ENCODE assay signal across 20 mouse cellular contexts in the genomic region with DNA sequence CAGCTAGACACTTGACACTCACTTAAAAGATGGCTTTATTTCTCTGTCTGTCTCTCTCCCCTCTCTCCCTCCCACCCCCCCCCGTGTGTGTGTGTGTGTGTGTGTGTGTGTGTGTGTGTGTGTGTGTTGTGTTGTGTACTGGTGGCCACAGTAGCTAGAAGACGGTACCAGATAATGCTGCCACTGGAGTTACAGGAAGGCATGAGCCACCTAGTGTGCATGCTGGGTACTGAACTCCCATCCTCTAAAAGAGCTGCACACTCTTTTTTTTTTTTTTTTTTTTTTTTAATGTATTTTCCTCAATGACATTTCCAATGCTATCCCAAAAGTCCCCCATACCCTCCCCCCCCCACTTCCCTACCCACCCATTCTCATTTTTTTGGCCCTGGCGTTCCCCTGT. TPM values are rescaled to one million over a fixed set of nuclear protein-coding genes. Genes with fewer than 3 reads are reported as not detected.
DNase-seq lines count a peak whose midpoint lies in the region; ATAC-seq and TF ChIP-seq lines count a peak whose summit lies in the region.
"Not testable (repeated sequence)": the region's sequence is repeated elsewhere in the genome, so short reads cannot be mapped to it uniquely, and the experiment has no call there.
"Had no signal": no experiment of that assay in that cellular context is flagged by ENCODE, and none has a peak within 500 bp of the region (broad histone marks: within the 10 kb centered on the region; RNA-seq: fewer than 3 reads in every experiment).

No protein-coding gene starts in this region.

- H3K4me1 ChIP-seq in cortical plate, adult 2 months (ENCODE audit: control insufficient read depth, insufficient read depth, low read length); kidney, postnatal 0 days (replicated peaks; ENCODE audit: insufficient read depth, low read length); lung, postnatal 0 days (ENCODE audit: insufficient read depth, low read depth, low read length): not testable (repeated sequence)

- not testable (repeated sequence) for TF ChIP-seq EP300 in lung, postnatal 0 days (IDR thresholded peaks at IDR 0.05)

- not testable (repeated sequence) for TF ChIP-seq POLR2A in cortical plate, adult 2 months (IDR thresholded peaks at IDR 0.05; ENCODE audit: extremely low read depth, insufficient read depth, low read length)

- not testable (repeated sequence) for H3K9ac ChIP-seq in kidney, postnatal 0 days (ENCODE audit: low read depth, low read length); lung, postnatal 0 days (replicated peaks; ENCODE audit: low read depth)

- H3K27me3 ChIP-seq in kidney, postnatal 0 days (ENCODE audit: insufficient read depth, low read length); lung, postnatal 0 days (replicated peaks; ENCODE audit: insufficient read depth, low read length): not testable (repeated sequence)

- 50% methylated on average over 1 of the region's 3 CpGs for WGBS in kidney, postnatal 0 days
- WGBS in lung, postnatal 0 days = 10% methylated on average over 2 of the region's 3 CpGs

- H3K9me3 ChIP-seq in kidney, postnatal 0 days (replicated peaks; ENCODE audit: low read length); lung, postnatal 0 days (ENCODE audit: low read length): not testable (repeated sequence)

- not testable (repeated sequence) for H3K27ac ChIP-seq in cortical plate, adult 2 months (ENCODE audit: insufficient read depth, low read length); gastrocnemius, adult 2 months; kidney, postnatal 0 days; lung, postnatal 0 days (ENCODE audit: low read length)

- TF ChIP-seq CTCF in cortical plate, adult 2 months (IDR thresholded peaks at IDR 0.05; ENCODE audit: extremely low read depth, insufficient read depth, low read length) = peak; percentile 27
- TF ChIP-seq CTCF in gastrocnemius, adult 2 months (IDR thresholded peaks at IDR 0.05) = peak; percentile 12; the same call in 1 of the 2 replicates
- peak; percentile 52 for TF ChIP-seq CTCF in kidney, postnatal 0 days (IDR thresholded peaks at IDR 0.05; ENCODE audit: low read depth)
- peak; percentile 58 for TF ChIP-seq CTCF in lung, postnatal 0 days (IDR thresholded peaks at IDR 0.05)

- not testable (repeated sequence) for H3K36me3 ChIP-seq in kidney, postnatal 0 days (ENCODE audit: insufficient read depth, low read length); lung, postnatal 0 days (ENCODE audit: insufficient read depth, low read length)

- not testable (repeated sequence) for H3K4me3 ChIP-seq in cortical plate, adult 2 months (ENCODE audit: insufficient read depth, low read length); gastrocnemius, adult 2 months; kidney, postnatal 0 days (replicated peaks; ENCODE audit: low read depth, low read length); lung, postnatal 0 days (ENCODE audit: low read depth, low read length)

- not testable (repeated sequence) for H3K4me2 ChIP-seq in kidney, postnatal 0 days (ENCODE audit: low read length); lung, postnatal 0 days (replicated peaks; ENCODE audit: low read depth, low read length)

- ATAC-seq in kidney, postnatal 0 days (replicated peaks; ENCODE audit: low FRiP score, low read depth); lung, postnatal 0 days: not testable (repeated sequence)

- DNase-seq in CD4-positive, CD25-positive, alpha-beta regulatory T cell, adult 2 months (ENCODE audit: low read depth, low spot score) = peak; percentile 53
- DNase-seq in adipocyte (ENCODE audit: low spot score) = peak; percentile 17
- not testable (repeated sequence) for DNase-seq in gastrocnemius, adult 2 months; kidney, postnatal 0 days (ENCODE audit: low spot score); lung, postnatal 0 days (ENCODE audit: low spot score)
- DNase-seq in retina, postnatal 1 day = peak; percentile 49

- intact Hi-C loops in gastrocnemius, adult 2 months (cut with DNase I) = not testable (repeated sequence)

RNA-seq across cellular contexts. Expression of gene Olfr282, which starts 13.7 kb away (rescaled TPM):
- polyA plus RNA-seq in cortical plate, adult 2 months (2012; rRNA removed) = not detected in 2 replicates
- total RNA-seq in gastrocnemius, adult 2 months (2021) = not detected
- not detected in 2 replicates for polyA plus RNA-seq in kidney, postnatal 0 days (2015; fragmentation: Nextera tagmentation; extraction: Ambion mirVana)
- polyA plus RNA-seq in lung, postnatal 0 days (2015; fragmentation: Nextera tagmentation; extraction: Ambion mirVana) = not detected in 2 replicates
- total RNA-seq: gastrocnemius, adult 18-20 months; heart, adult 18-20 months; heart, postnatal 10 days; left cerebral cortex, postnatal 10 days had no signal
- polyA plus RNA-seq: activated CD4-positive, CD25-positive, alpha-beta regulatory T cell, adult 4 months; forebrain, embryonic 13.5 days; hindbrain, embryonic 16.5 days; kidney, embryonic 15.5 days; liver, embryonic 11.5 days; midbrain, embryonic 15.5 days; neural tube, embryonic 12.5 days; stomach, embryonic 14.5 days had no signal

RNA-seq across cellular contexts. Expression of gene Olfr281, which starts 35.1 kb away (rescaled TPM):
- not detected in 2 replicates for polyA plus RNA-seq in cortical plate, adult 2 months (2012; rRNA removed)
- total RNA-seq in gastrocnemius, adult 2 months (2021) = not detected
- polyA plus RNA-seq in kidney, postnatal 0 days (2015; fragmentation: Nextera tagmentation; extraction: Ambion mirVana) = not detected in 2 replicates
- not detected in 2 replicates for polyA plus RNA-seq in lung, postnatal 0 days (2015; fragmentation: Nextera tagmentation; extraction: Ambion mirVana)
- total RNA-seq: gastrocnemius, adult 18-20 months; heart, adult 18-20 months; heart, postnatal 10 days; left cerebral cortex, postnatal 10 days had no signal
- polyA plus RNA-seq: activated CD4-positive, CD25-positive, alpha-beta regulatory T cell, adult 4 months; embryonic facial prominence, embryonic 15.5 days; forebrain, embryonic 13.5 days; hindbrain, embryonic 16.5 days; kidney, embryonic 15.5 days; liver, embryonic 11.5 days; midbrain, embryonic 15.5 days; neural tube, embryonic 12.5 days; stomach, embryonic 14.5 days had no signal

RNA-seq across cellular contexts. Expression of gene Olfr283, which starts 36.5 kb away (rescaled TPM):
- polyA plus RNA-seq in cortical plate, adult 2 months (2012; rRNA removed) = 0.21 and 0.26 TPM in 2 replicates
- total RNA-seq in gastrocnemius, adult 2 months (2021) = not detected
- polyA plus RNA-seq in kidney, postnatal 0 days (2015; fragmentation: Nextera tagmentation; extraction: Ambion mirVana) = not detected in 2 replicates
- polyA plus RNA-seq in lung, postnatal 0 days (2015; fragmentation: Nextera tagmentation; extraction: Ambion mirVana) = not detected in 2 replicates
- total RNA-seq: gastrocnemius, adult 18-20 months; heart, adult 18-20 months; heart, postnatal 10 days; left cerebral cortex, postnatal 10 days had no signal
- polyA plus RNA-seq: activated CD4-positive, CD25-positive, alpha-beta regulatory T cell, adult 4 months; forebrain, embryonic 13.5 days; hindbrain, embryonic 16.5 days; kidney, embryonic 15.5 days; liver, embryonic 11.5 days; midbrain, embryonic 15.5 days; neural tube, embryonic 12.5 days; stomach, embryonic 14.5 days had no signal

RNA-seq across cellular contexts. Expression of gene OR5BS1P, which starts 52.4 kb away (rescaled TPM):
- not detected in 2 replicates for polyA plus RNA-seq in cortical plate, adult 2 months (2012; rRNA removed)
- total RNA-seq in gastrocnemius, adult 2 months (2021) = not detected
- not detected in 2 replicates for polyA plus RNA-seq in kidney, postnatal 0 days (2015; fragmentation: Nextera tagmentation; extraction: Ambion mirVana)
- not detected in 2 replicates for polyA plus RNA-seq in lung, postnatal 0 days (2015; fragmentation: Nextera tagmentation; extraction: Ambion mirVana)
- total RNA-seq: gastrocnemius, adult 18-20 months; heart, adult 18-20 months; heart, postnatal 10 days; left cerebral cortex, postnatal 10 days had no signal
- polyA plus RNA-seq: embryonic facial prominence, embryonic 15.5 days; forebrain, embryonic 13.5 days; hindbrain, embryonic 16.5 days; kidney, embryonic 15.5 days; liver, embryonic 11.5 days; midbrain, embryonic 15.5 days; neural tube, embryonic 12.5 days; stomach, embryonic 14.5 days had no signal
